Mouse (Mus musculus): ENCODE results near the gene Gm45717. TPM values are rescaled to one million over a fixed set of nuclear protein-coding genes. Genes with fewer than 3 reads are reported as not detected.
"Not testable (repeated sequence)": the region's sequence is repeated elsewhere in the genome, so short reads cannot be mapped to it uniquely, and the experiment has no call there.

Gene Gm45717
- polyA plus RNA-seq, 1 experiment from 2014 or later = 0.46 TPM

DNA sequence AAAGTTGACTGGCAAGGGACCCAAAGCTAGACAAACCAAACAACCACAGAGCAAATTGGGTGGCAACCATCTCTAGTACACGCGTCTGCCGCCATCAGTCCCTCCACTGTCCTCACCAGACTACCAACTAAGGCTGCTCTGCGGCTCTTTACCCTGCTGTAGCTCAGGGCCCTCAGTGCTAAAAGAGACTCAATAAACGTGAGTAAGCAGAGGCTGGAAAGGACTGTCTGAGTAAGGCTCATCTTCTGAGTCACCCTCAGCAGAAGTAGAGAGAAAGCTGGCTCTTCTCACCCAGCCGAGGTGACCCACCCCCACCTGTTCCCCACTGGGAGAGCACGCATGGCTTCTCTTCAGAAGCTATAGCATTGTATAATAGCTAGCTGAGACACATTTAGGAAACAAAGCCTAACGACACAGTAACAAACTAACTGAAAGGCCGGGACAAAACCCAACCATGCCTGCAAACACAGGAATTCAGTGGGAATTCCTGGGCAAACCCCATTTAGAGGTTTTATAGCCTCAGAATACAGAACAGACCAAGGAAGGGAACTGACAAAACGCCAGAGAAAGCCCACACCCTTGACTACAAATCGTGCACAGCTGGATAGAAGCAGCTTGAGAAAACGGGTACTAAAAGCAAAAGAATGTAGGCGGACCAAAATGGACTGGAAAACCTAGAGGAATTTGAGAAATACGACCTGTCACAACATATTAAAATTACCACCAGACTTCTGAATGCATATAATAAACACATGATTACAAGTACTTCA is 17.8 kb upstream of the Gm45717 start:
- Histone ChIP-seq H3K9ac (ENCODE audit: low read depth, low read length) (no peak overlapping the region), H3K4me1 (ENCODE audit: control insufficient read depth, insufficient read depth, low read length) (peaks cover 11% of the 10 kb centered on the region), H3K27ac (ENCODE audit: low read depth, low read length) (no peak overlapping the region), H3K4me2 (no peak overlapping the region), H3K36me3 (ENCODE audit: control insufficient read depth, insufficient read depth, low read length) (no peaks in the 10 kb centered on the region), H3K27me3 (ENCODE audit: control insufficient read depth, insufficient read depth, low read length) (peaks cover 28% of the 10 kb centered on the region), H3K9me3 (replicated peaks; ENCODE audit: control insufficient read depth, low read length) (no peaks in the 10 kb centered on the region), H3K4me3 (ENCODE audit: low read depth, low read length) (no peak overlapping the region)
- ATAC-seq (replicated peaks; ENCODE audit: insufficient number of reproducible peaks, low FRiP score, low TSS enrichment) = no peak
- WGBS (ENCODE audit: insufficient replicate concordance) = 45% methylated on average over 14 of the region's 14 CpGs

DNA sequence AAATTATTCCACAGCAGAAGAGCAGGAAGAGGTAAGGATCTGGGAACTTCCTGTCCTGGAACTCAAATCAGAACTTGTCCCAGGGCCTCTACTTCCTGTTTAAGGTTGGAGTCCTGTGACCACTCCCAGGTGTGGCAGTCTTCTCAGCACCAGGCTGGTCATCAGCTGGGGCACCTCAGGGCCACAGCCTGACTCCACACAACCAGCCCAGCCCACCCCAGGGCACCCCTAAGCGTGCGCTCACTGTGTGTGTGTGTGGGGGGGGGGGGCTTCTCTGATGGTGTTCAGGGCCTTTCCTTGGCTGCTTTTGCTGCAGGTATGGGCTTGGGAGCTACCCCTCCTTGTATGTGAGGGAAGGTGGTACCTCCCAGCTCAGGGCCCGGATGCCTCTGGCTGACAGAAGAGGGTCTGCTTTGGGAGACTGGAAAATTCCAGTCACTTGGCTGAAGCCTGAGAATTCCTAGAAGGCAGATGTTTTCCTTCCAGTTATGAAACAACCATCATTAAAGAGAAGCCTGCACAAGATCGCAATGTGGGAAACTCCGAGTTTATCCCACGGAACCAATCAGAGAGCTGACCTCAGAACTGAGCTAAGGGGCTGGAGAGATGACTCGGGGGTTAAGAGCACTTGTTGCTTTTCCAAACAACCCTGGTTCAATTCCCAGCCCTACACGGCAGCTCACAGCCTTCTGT is 15.9 kb upstream of the Gm45717 start:
- H3K9ac ChIP-seq (ENCODE audit: low read depth, low read length) = no peak overlapping the region
- peaks cover 36% of the 10 kb centered on the region for H3K27me3 ChIP-seq (ENCODE audit: control insufficient read depth, insufficient read depth, low read length)
- 0 out of 2 replicates have a peak, but pooled peaks have one; percentile 20 for ATAC-seq (replicated peaks; ENCODE audit: insufficient number of reproducible peaks, low FRiP score, low TSS enrichment)
- no peaks in the 10 kb centered on the region for H3K36me3 ChIP-seq (ENCODE audit: control insufficient read depth, insufficient read depth, low read length)
- peak overlapping the region; percentile 50; the same call in 1 of the 2 replicates for H3K27ac ChIP-seq (ENCODE audit: low read depth, low read length)
- no peaks in the 10 kb centered on the region for H3K9me3 ChIP-seq (replicated peaks; ENCODE audit: control insufficient read depth, low read length)
- H3K4me3 ChIP-seq (ENCODE audit: low read depth, low read length) = no peak overlapping the region
- 63% methylated on average over 8 of the region's 8 CpGs for WGBS (ENCODE audit: insufficient replicate concordance)
- peaks cover 11% of the 10 kb centered on the region for H3K4me1 ChIP-seq (ENCODE audit: control insufficient read depth, insufficient read depth, low read length)
- no peak overlapping the region for H3K4me2 ChIP-seq

GRCm38 (mm10) chr7:140970931-140971330 is 15.2 kb upstream of the Gm45717 start:
- peaks cover 36% of the 10 kb centered on the region for H3K27me3 ChIP-seq (ENCODE audit: control insufficient read depth, insufficient read depth, low read length)
- peak; percentile 31; the same call in 1 of the 2 replicates for ATAC-seq (replicated peaks; ENCODE audit: insufficient number of reproducible peaks, low FRiP score, low TSS enrichment)
- H3K9ac ChIP-seq (ENCODE audit: low read depth, low read length) = no peak overlapping the region
- no peak overlapping the region for H3K4me3 ChIP-seq (ENCODE audit: low read depth, low read length)
- H3K4me1 ChIP-seq (ENCODE audit: control insufficient read depth, insufficient read depth, low read length) = peaks cover 11% of the 10 kb centered on the region
- no peaks in the 10 kb centered on the region for H3K36me3 ChIP-seq (ENCODE audit: control insufficient read depth, insufficient read depth, low read length)
- H3K9me3 ChIP-seq (replicated peaks; ENCODE audit: control insufficient read depth, low read length) = no peaks in the 10 kb centered on the region
- WGBS (ENCODE audit: insufficient replicate concordance) = 12% methylated on average over 7 of the region's 7 CpGs
- H3K4me2 ChIP-seq = no peak overlapping the region
- no peak overlapping the region for H3K27ac ChIP-seq (ENCODE audit: low read depth, low read length)

- not testable (repeated sequence) for H3K9ac ChIP-seq (ENCODE audit: low read depth, low read length); H3K4me2 ChIP-seq; H3K27ac ChIP-seq (ENCODE audit: low read depth, low read length); H3K36me3 ChIP-seq (ENCODE audit: control insufficient read depth, insufficient read depth, low read length); ATAC-seq (replicated peaks; ENCODE audit: insufficient number of reproducible peaks, low FRiP score, low TSS enrichment); H3K4me3 ChIP-seq (ENCODE audit: low read depth, low read length); H3K9me3 ChIP-seq (replicated peaks; ENCODE audit: control insufficient read depth, low read length)
- H3K27me3 ChIP-seq (ENCODE audit: control insufficient read depth, insufficient read depth, low read length) = peaks cover 28% of the 10 kb centered on the region
- WGBS (ENCODE audit: insufficient replicate concordance) = 14% methylated on average over 3 of the region's 3 CpGs
- H3K4me1 ChIP-seq (ENCODE audit: control insufficient read depth, insufficient read depth, low read length) = peaks cover 11% of the 10 kb centered on the region
These were observed 13.0 kb upstream of the Gm45717 start for GRCm38 (mm10) chr7:140968710-140969109.

DNA sequence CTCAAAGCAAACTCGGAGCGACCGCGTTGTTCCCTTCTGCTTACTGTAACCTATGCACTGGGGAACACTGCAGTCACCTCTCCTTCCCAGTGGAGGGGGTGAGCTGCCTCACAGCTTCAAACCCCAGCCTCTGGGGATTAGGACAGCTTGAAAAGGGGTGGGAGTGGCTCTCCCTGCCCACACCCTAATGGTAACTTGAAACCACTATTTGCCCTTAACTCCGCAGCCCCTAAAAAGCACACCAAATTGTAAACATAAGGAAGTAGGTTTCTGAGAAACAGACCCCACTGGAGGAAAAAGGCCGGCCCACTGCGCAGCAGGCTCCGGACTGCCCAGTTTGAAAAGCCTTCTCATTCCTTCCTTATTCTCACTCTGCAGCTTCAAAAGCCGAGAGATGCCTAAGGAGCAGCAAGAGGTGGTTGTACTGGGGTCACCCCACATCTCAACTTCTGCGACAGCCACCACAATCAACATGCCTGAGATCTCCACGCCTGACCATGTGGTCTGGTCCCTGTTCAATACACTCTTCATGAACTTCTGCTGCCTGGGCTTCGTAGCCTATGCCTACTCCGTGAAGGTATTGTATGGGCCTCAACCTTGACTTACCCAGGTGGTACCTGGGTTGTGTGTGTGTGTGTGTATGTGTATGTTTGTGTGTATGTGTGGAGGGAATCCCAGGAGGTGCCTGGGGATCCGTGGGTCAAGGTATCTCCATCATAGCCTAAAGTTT is 12.3 kb upstream of the Gm45717 start:
- Histone ChIP-seq H3K27ac (ENCODE audit: low read depth, low read length) (no peak overlapping the region), H3K4me3 (ENCODE audit: low read depth, low read length) (no peak overlapping the region)

GRCm38 (mm10) chr7:140966921-140967320 is 11.2 kb upstream of the Gm45717 start, which contains the start of gene Ifitm1:
TSS of gene Ifitm1 (plus strand) at chr7:140967221.
- Histone ChIP-seq H3K9ac (ENCODE audit: low read depth, low read length) (no peak within 1 kb of the TSS), H3K4me3 (ENCODE audit: low read depth, low read length) (no peak within 1 kb of the TSS), H3K9me3 (replicated peaks; ENCODE audit: control insufficient read depth, low read length) (no peaks in the 10 kb centered on the region), H3K27me3 (ENCODE audit: control insufficient read depth, insufficient read depth, low read length) (peaks cover 23% of the 10 kb centered on the region), H3K4me1 (ENCODE audit: control insufficient read depth, insufficient read depth, low read length) (peaks cover 11% of the 10 kb centered on the region), H3K4me2 (no peak within 1 kb of the TSS), H3K27ac (ENCODE audit: low read depth, low read length) (no peak within 1 kb of the TSS), H3K36me3 (ENCODE audit: control insufficient read depth, insufficient read depth, low read length) (no peaks in the 10 kb centered on the region)
- WGBS (ENCODE audit: insufficient replicate concordance) = 83% methylated on average over 4 of the region's 4 CpGs
- no peak for ATAC-seq (replicated peaks; ENCODE audit: insufficient number of reproducible peaks, low FRiP score, low TSS enrichment)

More for the DNA sequence above, 12.3 kb upstream of the Gm45717 start:
- Histone ChIP-seq H3K27me3 (ENCODE audit: control insufficient read depth, insufficient read depth, low read length) (peaks cover 23% of the 10 kb centered on the region), H3K9ac (ENCODE audit: low read depth, low read length) (no peak overlapping the region), H3K9me3 (replicated peaks; ENCODE audit: control insufficient read depth, low read length) (no peaks in the 10 kb centered on the region), H3K36me3 (ENCODE audit: control insufficient read depth, insufficient read depth, low read length) (no peaks in the 10 kb centered on the region), H3K4me2 (no peak overlapping the region), H3K4me1 (ENCODE audit: control insufficient read depth, insufficient read depth, low read length) (peaks cover 11% of the 10 kb centered on the region)
- ATAC-seq (replicated peaks; ENCODE audit: insufficient number of reproducible peaks, low FRiP score, low TSS enrichment) = no peak
- WGBS (ENCODE audit: insufficient replicate concordance) = 6% methylated on average over 14 of the region's 14 CpGs

DNA sequence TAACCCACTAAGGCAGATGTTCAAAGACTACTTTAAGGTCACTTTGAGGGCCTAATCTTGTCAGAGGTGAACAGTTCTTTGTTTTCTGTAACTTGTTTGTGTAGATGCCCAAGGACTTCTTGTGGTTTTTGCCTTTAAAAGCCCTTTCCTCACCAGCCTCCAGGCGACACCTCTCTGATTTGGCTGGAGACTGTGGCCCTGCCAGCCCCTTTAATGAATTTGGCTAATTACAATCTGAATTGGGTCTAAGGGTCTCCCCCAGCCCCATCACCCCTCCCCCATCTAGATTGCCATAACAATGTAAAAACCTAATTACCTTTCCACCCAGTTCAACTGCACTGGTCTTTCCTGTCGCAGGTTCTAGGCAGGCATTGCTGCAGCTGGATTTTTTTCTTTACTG is 7.0 kb upstream of the Gm45717 start:
- 86% methylated on average over 2 of the region's 2 CpGs for WGBS (ENCODE audit: insufficient replicate concordance)
- Histone ChIP-seq H3K36me3 (ENCODE audit: control insufficient read depth, insufficient read depth, low read length) (no peaks in the 10 kb centered on the region), H3K4me3 (ENCODE audit: low read depth, low read length) (no peak overlapping the region), H3K4me1 (ENCODE audit: control insufficient read depth, insufficient read depth, low read length) (no peaks in the 10 kb centered on the region), H3K27ac (ENCODE audit: low read depth, low read length) (no peak overlapping the region), H3K4me2 (no peak overlapping the region), H3K9me3 (replicated peaks; ENCODE audit: control insufficient read depth, low read length) (no peaks in the 10 kb centered on the region), H3K27me3 (ENCODE audit: control insufficient read depth, insufficient read depth, low read length) (peaks cover 5% of the 10 kb centered on the region), H3K9ac (ENCODE audit: low read depth, low read length) (no peak overlapping the region)
- no peak for ATAC-seq (replicated peaks; ENCODE audit: insufficient number of reproducible peaks, low FRiP score, low TSS enrichment)

GRCm38 (mm10) chr7:140961416-140961815 is 5.7 kb upstream of the Gm45717 start:
- Histone ChIP-seq H3K4me3 (ENCODE audit: low read depth, low read length) (no peak overlapping the region), H3K4me2 (no peak overlapping the region), H3K4me1 (ENCODE audit: control insufficient read depth, insufficient read depth, low read length) (no peaks in the 10 kb centered on the region), H3K27ac (ENCODE audit: low read depth, low read length) (no peak overlapping the region), H3K36me3 (ENCODE audit: control insufficient read depth, insufficient read depth, low read length) (no peaks in the 10 kb centered on the region), H3K27me3 (ENCODE audit: control insufficient read depth, insufficient read depth, low read length) (no peaks in the 10 kb centered on the region), H3K9me3 (replicated peaks; ENCODE audit: control insufficient read depth, low read length) (no peaks in the 10 kb centered on the region), H3K9ac (ENCODE audit: low read depth, low read length) (no peak overlapping the region)
- WGBS (ENCODE audit: insufficient replicate concordance) = 75% methylated on average over 2 of the region's 2 CpGs
- ATAC-seq (replicated peaks; ENCODE audit: insufficient number of reproducible peaks, low FRiP score, low TSS enrichment) = no peak

All from heart, embryonic 11.5 days (tissue).